Mouse (Mus musculus) urinary bladder, postnatal 14 days (tissue): ENCODE data around the gene Il17rd.
A peak's percentile ranks its signal among the peaks of the same experiment; 100 is the strongest.

Experiments
- DNase-seq: peaks from one replicate; pipeline ENCODE4 v3.0.0; 2021; ENCODE audit warnings: low spot score

Gene Il17rd

GRCm38 (mm10) chr14:27145171-27146045, 106.7 kb downstream of the Il17rd start:
- peak; percentile 33 for DNase-seq

DNA sequence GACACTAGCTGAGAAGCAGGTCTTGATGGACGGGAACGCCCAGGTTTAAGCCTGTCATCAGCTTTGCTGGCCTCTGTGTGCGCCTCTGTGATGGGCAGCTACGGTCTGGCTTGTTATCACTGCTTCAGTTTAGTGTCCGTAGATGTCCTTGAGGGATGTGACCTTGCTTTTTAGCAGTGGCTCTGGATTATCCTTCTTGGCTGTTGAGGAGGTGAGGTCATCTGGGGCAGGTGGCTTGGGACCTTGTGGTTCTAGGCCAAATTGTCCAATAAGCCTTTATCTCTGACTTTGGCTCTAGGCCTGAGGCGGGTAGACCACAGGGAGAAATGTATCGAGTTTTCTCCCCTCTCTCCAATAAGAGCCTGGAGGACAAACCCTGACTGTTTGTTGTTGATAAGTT, 109.0 kb downstream of the Il17rd start:
- no peak for DNase-seq

- no peak for DNase-seq
These were observed 110.7 kb downstream of the Il17rd start for GRCm38 (mm10) chr14:27149401-27149800.

- DNase-seq: no peak
These were observed 111.4 kb downstream of the Il17rd start for GRCm38 (mm10) chr14:27150011-27150640.

DNA sequence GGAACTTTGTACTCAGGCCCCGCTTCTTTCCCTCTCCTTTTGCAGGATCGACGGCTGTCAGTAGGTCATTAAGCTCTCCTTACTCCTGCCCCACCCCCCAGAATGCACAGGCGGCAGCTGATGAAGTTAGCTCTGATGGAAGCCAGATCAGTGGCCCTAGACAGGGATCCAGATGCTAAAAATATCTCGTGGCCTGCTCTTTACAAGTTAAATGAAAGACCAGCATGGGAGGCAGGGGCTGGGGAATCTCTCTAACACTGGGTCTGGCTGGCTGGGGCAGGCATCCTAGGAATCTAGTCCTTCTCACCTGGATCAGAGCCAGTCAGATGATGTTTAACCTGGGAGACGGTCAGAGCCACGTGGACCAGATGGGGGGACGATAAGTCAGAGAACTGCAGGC, 112.7 kb downstream of the Il17rd start:
- no peak for DNase-seq

DNA sequence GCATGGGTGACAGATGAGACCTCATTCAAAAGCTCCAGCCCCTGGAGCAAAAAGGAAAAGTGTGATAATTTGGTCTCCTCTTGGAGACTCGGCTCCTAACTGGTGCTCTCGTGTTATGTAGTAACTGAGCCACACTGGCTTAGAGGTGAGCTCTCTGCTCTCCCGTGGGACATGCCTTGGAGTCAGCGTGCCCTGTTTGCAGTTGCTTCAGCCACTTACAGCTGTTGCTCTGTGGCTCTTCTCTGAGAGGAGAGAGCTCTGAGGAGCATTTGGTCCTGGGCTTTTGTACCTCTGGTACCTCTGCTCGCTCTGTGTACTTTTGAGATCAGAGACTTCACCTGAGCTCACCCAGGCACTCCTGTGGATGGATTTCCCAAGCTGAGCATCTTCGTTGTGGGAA, 116.3 kb downstream of the Il17rd start:
- DNase-seq: no peak

DNA sequence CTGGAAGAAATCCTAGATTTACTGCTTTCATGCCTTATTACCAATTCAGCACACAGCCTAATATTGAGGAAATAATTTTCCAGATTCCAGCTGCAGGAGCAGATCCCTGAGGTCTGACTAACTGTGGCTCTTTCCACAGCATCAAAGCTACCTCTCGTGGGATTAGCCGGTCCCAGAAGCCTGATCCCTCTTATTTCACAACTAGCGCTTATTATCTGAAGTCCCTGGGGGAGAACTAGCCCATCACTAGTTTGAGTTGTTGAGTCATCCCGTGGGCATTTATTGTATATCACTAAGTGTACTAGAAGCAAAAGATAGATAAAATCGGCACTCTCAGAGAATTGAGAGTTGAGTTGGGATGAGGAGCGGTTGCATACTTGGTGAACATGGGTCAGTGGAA, 117.3 kb downstream of the Il17rd start:
- DNase-seq: no peak
